Mouse (Mus musculus) MEL (cell line): Measurements from ENCODE around the gene Alox5.

Experiments
- CHD1 ChIP-seq: IDR thresholded peaks from 2 replicates; pipeline ENCODE4 v1.6.1; 2012; ENCODE audit warnings: low read depth, mild to moderate bottlenecking, inconsistent platforms, low read length, improper control_type of control experiment
- HCFC1 ChIP-seq: IDR thresholded peaks from 2 replicates; pipeline ENCODE4 v1.6.1; 2012; ENCODE audit warnings: low read depth, mild to moderate bottlenecking, inconsistent platforms, low read length, improper control_type of control experiment, moderate library complexity
- MYC ChIP-seq: IDR thresholded peaks from 2 replicates; pipeline ENCODE4 v1.6.1; 2011; ENCODE audit warnings: low read depth, mild to moderate bottlenecking, low read length, improper control_type of control experiment, moderate library complexity
- POLR2A ChIP-seq, 2 experiments: IDR thresholded peaks; 2 replicates each; pipeline ENCODE4 v1.6.1; 2011 to 2012; ENCODE audit warnings: low read length in 2 of 2, mild to moderate bottlenecking in 2 of 2, control low read depth in 1 of 2, improper control_type of control experiment in 1 of 2, low read depth in 1 of 2, moderate library complexity in 1 of 2; ENCODE audit not compliant: control insufficient read depth in 1 of 2, insufficient read depth in 1 of 2, poor library complexity in 1 of 2
- POLR2AphosphoS2 ChIP-seq: IDR thresholded peaks from 2 replicates; pipeline ENCODE4 v1.6.1; 2011; ENCODE audit warnings: low read length, improper control_type of control experiment
- TCF12 ChIP-seq: IDR thresholded peaks from 2 replicates; pipeline ENCODE4 v1.6.1; 2014; ENCODE audit warnings: low read depth, mild to moderate bottlenecking, inconsistent platforms, low read length, improper control_type of control experiment, moderate library complexity
- USF2 ChIP-seq, 2 experiments: IDR thresholded peaks; 2 replicates each; pipeline ENCODE4 v1.6.1; 2011 to 2012; ENCODE audit warnings: improper control_type of control experiment in 2 of 2, low read length in 2 of 2, borderline replicate concordance in 1 of 2, inconsistent platforms in 1 of 2, low read depth in 1 of 2, mild to moderate bottlenecking in 1 of 2; ENCODE audit not compliant: insufficient read depth in 1 of 2
- ZKSCAN1 ChIP-seq: IDR thresholded peaks from 2 replicates; pipeline ENCODE4 v1.6.1; 2012; ENCODE audit warnings: low read depth, mild to moderate bottlenecking, inconsistent platforms, low read length, improper control_type of control experiment, moderate library complexity
- ZNF384 ChIP-seq: IDR thresholded peaks from 2 replicates; pipeline ENCODE4 v1.6.1; 2012; ENCODE audit warnings: low read depth, mild to moderate bottlenecking, inconsistent platforms, low read length, improper control_type of control experiment

- TF ChIP-seq MYC, result 0 out of 2 replicates have a peak, but pooled peaks have one; percentile 26
- peak; percentile 85 for TF ChIP-seq TCF12
- no peak for TF ChIP-seq POLR2AphosphoS2
- TF ChIP-seq CHD1, result no peak
- TF ChIP-seq HCFC1, result no peak
- TF ChIP-seq ZKSCAN1, result no peak
- no peak for TF ChIP-seq USF2 (IDR thresholded peaks at IDR 0.05; ENCODE audit: borderline replicate concordance in 1 of 2, insufficient read depth in 1 of 2, low read depth in 1 of 2, low read length in 2 of 2)
- TF ChIP-seq POLR2A (IDR thresholded peaks at IDR 0.05; ENCODE audit: control insufficient read depth in 1 of 2, insufficient read depth in 1 of 2, low read depth in 1 of 2, low read length in 2 of 2, poor library complexity in 1 of 2), result no peak
- 0 out of 2 replicates have a peak, but pooled peaks have one; percentile 41 for TF ChIP-seq ZNF384
Observed at GRCm38 (mm10) chr6:116458728-116459127, 2.2 kb downstream of the Alox5 start.
